Mouse (Mus musculus): Measurements from ENCODE around the gene Tulp4. TPM values are rescaled to one million over a fixed set of nuclear protein-coding genes. Genes with fewer than 3 reads are reported as not detected.

The Tulp4 gene
- total RNA-seq, 2 experiments from 2014 or later, result 301 to 317 TPM

- intact Hi-C loops (cut with DNase I), result no loop called here
- DNase-seq (ENCODE audit: low spot score in 2 of 2), result no peak
Observed at GRCm38 (mm10) chr17:6117148-6117725, 11.0 kb downstream of the Tulp4 start.

DNA sequence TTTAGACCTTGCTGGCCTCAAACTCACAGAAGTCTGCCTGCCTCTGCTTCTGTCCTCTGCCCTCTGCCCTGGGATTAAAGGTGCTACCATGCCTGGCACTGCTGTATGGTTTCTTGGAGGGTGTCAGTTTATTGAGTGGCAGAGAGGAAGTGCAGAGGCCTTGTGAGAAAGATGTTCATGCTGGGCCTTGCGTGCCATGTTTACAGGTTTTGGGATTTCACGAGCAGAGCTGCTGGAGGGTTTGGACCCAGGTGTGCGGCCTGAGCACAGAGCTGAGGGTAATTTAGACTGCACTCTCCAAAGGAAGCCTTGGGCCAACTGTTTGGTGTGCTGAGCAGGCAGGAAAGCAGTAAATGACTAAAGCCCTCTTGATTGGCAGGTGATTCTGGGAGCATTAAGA, 11.7 kb downstream of the Tulp4 start:
- no peak for DNase-seq (ENCODE audit: low spot score in 2 of 2)
- intact Hi-C loops (cut with DNase I), result no loop called here

GRCm38 (mm10) chr17:6118861-6119260, 12.6 kb downstream of the Tulp4 start:
- DNase-seq (ENCODE audit: low spot score in 2 of 2), result no peak
- intact Hi-C loops (cut with DNase I), result no loop called here

GRCm38 (mm10) chr17:6123776-6124175, 17.5 kb downstream of the Tulp4 start:
- intact Hi-C loops (cut with DNase I), result no loop called here
- no peak for DNase-seq (ENCODE audit: low spot score in 2 of 2)

DNA sequence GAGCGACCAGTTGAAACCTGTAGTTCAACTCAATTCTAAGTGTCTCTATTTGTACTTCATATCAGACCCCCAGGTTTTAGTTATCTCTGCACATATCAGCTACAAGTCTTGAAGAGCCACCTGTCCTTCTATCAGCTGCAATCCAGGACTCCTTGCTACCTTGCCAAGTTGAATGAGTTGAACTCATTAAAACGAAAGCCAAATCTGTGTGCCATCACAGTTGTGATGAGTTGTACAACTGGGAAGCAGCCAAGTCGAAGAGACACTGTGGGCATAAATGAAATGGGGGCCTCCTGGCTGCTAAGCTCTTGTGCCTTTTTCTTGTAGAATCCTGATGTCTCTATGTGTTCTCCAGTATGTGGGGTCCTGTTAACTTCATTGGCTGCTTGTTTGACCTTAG, 19.2 kb downstream of the Tulp4 start:
- intact Hi-C loops (cut with DNase I), result no loop called here
- no peak for DNase-seq (ENCODE audit: low spot score in 2 of 2)

DNA sequence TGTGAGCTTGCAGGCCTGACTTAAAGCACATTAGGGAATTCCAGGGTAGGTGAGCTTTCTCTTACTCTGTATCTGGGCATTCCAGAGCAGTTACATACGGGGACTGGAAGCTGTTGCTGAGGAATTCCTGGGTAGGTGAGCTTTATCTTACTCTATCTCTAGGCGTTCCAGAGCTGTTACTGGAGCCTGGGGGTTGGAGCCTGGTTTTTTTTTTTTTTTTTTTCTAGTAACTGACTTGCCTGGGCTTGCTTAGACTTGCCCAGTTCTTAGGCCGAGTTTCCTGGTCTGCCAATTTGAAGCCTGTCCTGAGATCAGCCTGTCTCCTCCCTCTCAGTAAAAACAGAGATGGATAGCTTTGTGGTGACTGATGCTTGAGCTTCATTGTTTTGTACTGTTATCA, 21.8 kb downstream of the Tulp4 start:
- intact Hi-C loops (cut with DNase I), result no loop called here
- DNase-seq (ENCODE audit: low spot score in 2 of 2), result no peak

GRCm38 (mm10) chr17:6129361-6129760, 23.1 kb downstream of the Tulp4 start:
- DNase-seq (ENCODE audit: low spot score in 2 of 2), result no peak
- intact Hi-C loops (cut with DNase I), result no loop called here

GRCm38 (mm10) chr17:6131083-6131482, 24.8 kb downstream of the Tulp4 start:
- no peak for DNase-seq (ENCODE audit: low spot score in 2 of 2)
- intact Hi-C loops (cut with DNase I), result no loop called here

DNA sequence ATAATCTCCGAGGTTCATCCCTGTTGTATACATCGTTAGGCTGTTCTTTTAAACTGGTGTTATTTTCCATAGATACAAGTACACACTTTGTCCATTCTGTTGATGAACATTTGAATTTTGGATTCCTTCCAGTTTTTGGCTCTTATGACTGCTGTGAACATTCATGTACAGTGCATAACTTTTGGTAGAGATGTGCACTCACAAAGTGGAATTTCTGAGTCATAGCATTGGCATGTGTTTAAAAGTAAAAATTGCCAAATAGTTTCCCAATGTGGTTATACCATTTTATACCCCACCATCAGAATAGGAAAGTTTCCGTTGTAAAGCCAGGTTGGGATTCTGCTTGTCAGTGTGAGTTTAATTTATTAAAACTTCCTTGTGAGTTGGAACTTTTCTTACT, 34.6 kb downstream of the Tulp4 start:
- DNase-seq (ENCODE audit: low spot score in 2 of 2), result no peak
- intact Hi-C loops (cut with DNase I), result no loop called here

DNA sequence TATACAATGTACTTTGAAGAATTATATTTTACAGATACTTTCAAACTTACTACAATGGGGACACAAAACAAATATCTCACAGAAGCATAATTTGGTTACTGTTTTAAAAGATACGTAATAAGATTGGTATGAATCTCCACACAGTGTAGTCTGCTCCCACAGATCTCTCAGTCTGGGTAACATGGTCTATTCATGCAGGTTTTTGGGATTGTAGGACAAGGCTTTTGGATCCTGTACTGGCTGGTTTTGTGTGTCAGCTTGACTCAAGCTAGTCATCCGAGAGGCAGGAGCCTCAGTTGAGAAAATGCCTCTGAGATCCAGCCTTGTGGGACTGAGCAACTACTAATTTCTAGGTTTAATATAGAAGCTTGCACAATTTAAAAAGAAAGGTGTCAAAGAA, 35.1 kb downstream of the Tulp4 start:
- intact Hi-C loops (cut with DNase I), result no loop called here

DNA sequence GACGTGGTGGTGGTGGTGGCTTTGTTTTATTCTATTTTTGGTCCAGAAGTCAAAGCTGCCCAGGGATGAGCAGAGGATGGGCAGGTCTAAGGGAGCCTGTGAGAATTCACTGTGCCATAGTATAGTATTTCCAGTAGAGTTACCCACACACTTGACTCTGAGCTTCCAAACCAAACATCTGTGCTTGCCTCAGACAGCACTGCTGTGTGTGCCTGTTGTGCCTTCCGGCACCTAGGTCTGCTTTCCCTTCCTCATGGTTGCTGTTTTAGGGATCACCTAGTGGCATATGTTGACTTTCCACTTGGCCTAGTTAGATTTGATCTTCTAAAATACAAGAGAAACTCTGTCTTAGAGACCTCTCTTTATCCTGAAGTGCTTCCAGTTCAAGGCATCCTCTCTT, 39.0 kb downstream of the Tulp4 start:
- DNase-seq (ENCODE audit: low spot score in 2 of 2), result no peak

More for the DNA sequence above, 35.1 kb downstream of the Tulp4 start:
- DNase-seq (ENCODE audit: low spot score in 2 of 2), result no peak

GRCm38 (mm10) chr17:6152941-6153340, 46.7 kb downstream of the Tulp4 start:
- intact Hi-C loops (cut with DNase I), result no loop called here
- DNase-seq (ENCODE audit: low spot score in 2 of 2), result no peak

More for the DNA sequence above, 39.0 kb downstream of the Tulp4 start:
- intact Hi-C loops (cut with DNase I), result no loop called here

- intact Hi-C loops (cut with DNase I), result no loop called here
- no peak for DNase-seq (ENCODE audit: low spot score in 2 of 2)
Observed at GRCm38 (mm10) chr17:6153581-6153980, 47.3 kb downstream of the Tulp4 start.

DNA sequence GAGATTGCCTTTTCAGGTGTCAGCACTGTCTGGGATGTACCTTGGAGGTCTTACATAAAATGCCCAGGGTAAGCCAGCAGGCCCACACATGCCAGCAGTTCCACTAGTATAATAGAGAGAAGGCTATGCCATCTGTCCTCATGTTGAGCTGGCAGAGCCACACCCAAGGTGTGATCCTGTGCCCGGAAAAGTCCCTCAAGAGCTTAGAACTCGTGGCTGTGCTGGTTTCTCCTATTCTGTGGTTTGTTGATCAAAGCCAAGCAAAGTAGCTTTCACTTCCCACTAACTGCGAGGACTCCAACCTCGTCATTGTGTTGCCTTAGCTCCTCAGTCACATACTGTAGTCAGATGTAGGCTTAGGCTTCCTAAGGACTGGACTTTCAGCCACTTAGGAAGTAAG, 48.1 kb downstream of the Tulp4 start:
- no peak for DNase-seq (ENCODE audit: low spot score in 2 of 2)
- intact Hi-C loops (cut with DNase I), result no loop called here

- intact Hi-C loops (cut with DNase I), result loop anchor here (5.0 kb wide), 1 partner anchor 48 kb away; no protein-coding TSS in a partner anchor
Observed at GRCm38 (mm10) chr17:6160495-6160894, 54.3 kb downstream of the Tulp4 start.

GRCm38 (mm10) chr17:6161916-6162315, 55.7 kb downstream of the Tulp4 start:
- DNase-seq (ENCODE audit: low spot score in 2 of 2), result no peak
- intact Hi-C loops (cut with DNase I), result loop anchor here (5.0 kb wide), 1 partner anchor 50 kb away; no protein-coding TSS in a partner anchor

More at GRCm38 (mm10) chr17:6160495-6160894, 54.3 kb downstream of the Tulp4 start:
- no peak for DNase-seq (ENCODE audit: low spot score in 2 of 2)

DNA sequence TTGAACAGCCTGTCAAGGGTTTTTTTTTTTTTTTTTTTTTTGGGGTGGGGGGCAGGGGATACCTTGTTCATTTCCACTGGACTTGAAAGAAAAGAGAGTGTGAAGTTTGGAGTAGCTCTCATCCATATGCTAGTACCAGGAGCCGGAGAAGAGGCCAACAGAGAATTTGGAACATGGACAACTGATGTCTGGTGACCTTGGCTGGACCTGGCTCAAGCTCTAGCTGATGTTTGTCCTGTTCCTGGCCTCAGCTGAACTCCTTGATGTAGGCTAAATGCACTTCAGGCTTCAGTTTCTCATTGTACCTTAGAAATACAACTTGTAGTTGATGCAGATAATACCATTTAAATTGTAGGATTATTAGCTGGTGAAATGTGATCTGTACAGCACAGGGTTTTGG, 56.5 kb downstream of the Tulp4 start:
- intact Hi-C loops (cut with DNase I), result loop anchor here (5.0 kb wide), 1 partner anchor 50 kb away; no protein-coding TSS in a partner anchor
- DNase-seq (ENCODE audit: low spot score in 2 of 2), result no peak

GRCm38 (mm10) chr17:6164911-6165310, 58.7 kb downstream of the Tulp4 start:
- intact Hi-C loops (cut with DNase I), result loop anchor here (5.0 kb wide), 1 partner anchor 53 kb away; no protein-coding TSS in a partner anchor
- no peak for DNase-seq (ENCODE audit: low spot score in 2 of 2)

DNA sequence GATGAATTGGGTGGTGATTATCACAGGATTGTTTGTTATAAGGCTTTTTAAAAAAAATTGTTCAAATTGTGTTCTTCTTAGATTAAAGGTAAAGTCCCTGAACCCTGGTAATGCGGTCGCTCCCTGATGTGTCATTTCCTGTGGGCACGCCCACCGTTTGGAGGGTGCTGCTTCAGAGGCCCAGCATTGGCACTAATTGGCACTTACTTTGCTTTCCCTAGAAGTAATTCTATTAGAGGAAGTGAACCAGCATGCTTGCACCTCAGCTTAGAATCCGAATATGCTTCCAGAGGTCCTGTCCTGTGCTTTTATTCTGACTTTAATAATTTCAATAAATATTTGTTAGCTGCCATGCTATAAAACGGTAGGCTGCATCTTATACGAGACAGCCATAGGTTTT, 66.2 kb downstream of the Tulp4 start:
- DNase-seq (ENCODE audit: low spot score in 2 of 2), result no peak
- intact Hi-C loops (cut with DNase I), result no loop called here

DNA sequence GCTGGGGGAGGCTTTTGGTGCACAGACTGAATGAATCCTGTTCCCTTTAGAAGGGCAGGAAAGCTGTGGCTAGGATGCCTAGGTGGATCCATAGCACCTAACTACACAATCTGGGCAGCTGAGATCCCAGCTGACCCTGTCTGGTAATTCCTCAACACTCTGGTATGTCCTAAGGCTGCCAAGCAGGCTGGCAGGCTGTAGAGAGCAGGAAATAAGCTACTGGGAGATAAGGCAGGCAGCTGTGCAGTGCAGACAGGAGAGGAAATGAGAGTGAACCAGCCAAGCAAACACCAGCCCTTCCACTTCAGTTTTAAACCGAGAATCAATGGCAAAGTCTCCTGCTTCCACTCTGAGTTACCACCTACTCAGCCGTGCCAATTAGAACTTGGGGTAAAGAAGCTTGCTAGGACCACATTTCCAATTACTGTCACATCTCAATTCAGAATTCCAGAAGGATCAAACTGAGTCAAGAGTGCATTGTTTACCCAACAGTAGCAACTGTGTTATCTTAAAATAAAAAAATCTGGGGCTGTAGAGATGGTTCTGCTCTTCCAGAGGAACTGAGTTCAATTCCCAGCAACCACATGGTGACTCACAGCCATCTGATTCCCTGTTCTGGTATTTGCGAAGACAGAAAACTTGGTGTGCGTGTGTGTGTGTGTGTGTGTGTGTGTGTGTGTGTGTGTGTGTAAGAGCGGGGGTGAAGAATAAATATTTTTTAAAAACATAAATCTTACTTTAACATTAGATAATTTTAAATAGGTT, 66.9 kb downstream of the Tulp4 start:
- intact Hi-C loops (cut with DNase I), result no loop called here
- peak; percentile 32 for DNase-seq (ENCODE audit: low spot score in 2 of 2)

GRCm38 (mm10) chr17:6174574-6174973, 68.3 kb downstream of the Tulp4 start:
- no peak for DNase-seq (ENCODE audit: low spot score in 2 of 2)
- intact Hi-C loops (cut with DNase I), result no loop called here

Data from left cerebral cortex, postnatal 36 days (tissue).